Mouse (Mus musculus) embryo, embryonic 11 days (tissue): ENCODE data around the gene Rsf1.
A peak's percentile ranks its signal among the peaks of the same experiment; 100 is the strongest.

Experiments
- DNase-seq: peaks from one replicate; pipeline ENCODE4 v3.0.0-alpha.2; 2015

The Rsf1 gene

GRCm38 (mm10) chr7:97726080-97726479 lies 146.4 kb downstream of the Rsf1 start:
- no peak for DNase-seq

- DNase-seq, result no peak
These were observed 147.1 kb downstream of the Rsf1 start for GRCm38 (mm10) chr7:97726778-97727177.

- peak; percentile 14 for DNase-seq
These were observed 149.3 kb downstream of the Rsf1 start for GRCm38 (mm10) chr7:97728666-97729614.

- DNase-seq, result peak; percentile 34
These were observed 150.7 kb downstream of the Rsf1 start for GRCm38 (mm10) chr7:97730427-97730826.

- no peak for DNase-seq
These were observed 153.9 kb downstream of the Rsf1 start for GRCm38 (mm10) chr7:97733606-97734005.

GRCm38 (mm10) chr7:97735021-97735420 lies 155.3 kb downstream of the Rsf1 start:
- no peak for DNase-seq

- no peak for DNase-seq
These were observed 156.3 kb downstream of the Rsf1 start for GRCm38 (mm10) chr7:97735886-97736420.

GRCm38 (mm10) chr7:97737256-97737637 lies 157.6 kb downstream of the Rsf1 start:
- no peak for DNase-seq

GRCm38 (mm10) chr7:97737638-97738456 lies 158.2 kb downstream of the Rsf1 start, which contains the start of gene Aqp11:
TSS of gene Aqp11 (minus strand) at chr7:97738289.
- peak; percentile 95 for DNase-seq

- DNase-seq, result peak; percentile 36
These were observed 161.3 kb downstream of the Rsf1 start for GRCm38 (mm10) chr7:97740948-97741347.

GRCm38 (mm10) chr7:97741756-97742291 lies 162.1 kb downstream of the Rsf1 start:
- no peak for DNase-seq
